Mouse (Mus musculus): ENCODE measurements around the gene Zfp750.

Gene Zfp750

DNA sequence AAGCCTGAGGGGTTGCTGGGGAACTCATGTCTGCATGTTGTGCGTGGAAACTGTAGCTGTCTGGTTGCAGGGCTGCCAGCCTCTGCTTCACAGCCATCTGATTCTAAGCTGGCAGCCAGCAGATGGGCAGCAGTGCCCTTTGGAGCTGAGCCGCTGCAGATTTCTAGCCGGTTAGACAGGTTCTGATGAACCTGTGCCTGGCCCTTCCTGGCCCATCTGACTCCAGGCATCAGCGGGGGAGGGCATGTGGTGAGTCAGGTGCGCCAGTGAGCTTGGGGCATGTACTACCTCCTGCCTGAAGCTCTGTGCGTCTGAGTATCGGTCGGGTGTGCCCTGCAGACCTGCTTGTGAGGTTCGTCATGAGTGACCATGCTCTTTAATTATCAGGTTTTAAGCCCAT, 24.8 kb upstream of the Zfp750 start:
- in situ Hi-C loops (cut with MboI; ENCODE audit: low pct_unique_long_range_greater_than_20kb in 1 of 2, low sequenced_read_pairs in 2 of 2, unreplicated experiment in 1 of 2): no loop called here

- in situ Hi-C loops (cut with MboI; ENCODE audit: low pct_unique_long_range_greater_than_20kb in 1 of 2, low sequenced_read_pairs in 2 of 2, unreplicated experiment in 1 of 2): no loop called here
Measured at GRCm38 (mm10) chr11:121543287-121543856, 24.2 kb upstream of the Zfp750 start.

DNA sequence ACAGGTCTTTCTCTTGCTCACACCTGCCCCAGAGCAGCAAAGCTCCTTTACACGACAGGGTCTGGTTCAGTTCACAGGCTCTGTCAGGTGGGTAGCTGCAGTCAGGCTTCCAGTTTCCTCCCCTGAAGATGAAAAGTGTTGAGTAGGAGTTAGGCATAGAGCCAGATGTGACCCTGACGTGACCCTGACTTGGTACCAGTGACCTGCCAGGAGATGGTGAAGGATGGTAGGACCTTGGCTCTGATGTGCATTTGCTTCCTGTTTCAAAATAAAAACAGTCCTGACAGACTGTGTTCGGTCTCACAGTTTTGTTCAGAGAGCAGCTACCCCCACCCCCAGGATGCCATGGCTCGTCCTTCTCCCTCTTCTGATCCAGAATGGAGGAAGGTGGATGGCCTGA, 23.3 kb upstream of the Zfp750 start:
- in situ Hi-C loops (cut with MboI; ENCODE audit: low pct_unique_long_range_greater_than_20kb in 1 of 2, low sequenced_read_pairs in 2 of 2, unreplicated experiment in 1 of 2): no loop called here

DNA sequence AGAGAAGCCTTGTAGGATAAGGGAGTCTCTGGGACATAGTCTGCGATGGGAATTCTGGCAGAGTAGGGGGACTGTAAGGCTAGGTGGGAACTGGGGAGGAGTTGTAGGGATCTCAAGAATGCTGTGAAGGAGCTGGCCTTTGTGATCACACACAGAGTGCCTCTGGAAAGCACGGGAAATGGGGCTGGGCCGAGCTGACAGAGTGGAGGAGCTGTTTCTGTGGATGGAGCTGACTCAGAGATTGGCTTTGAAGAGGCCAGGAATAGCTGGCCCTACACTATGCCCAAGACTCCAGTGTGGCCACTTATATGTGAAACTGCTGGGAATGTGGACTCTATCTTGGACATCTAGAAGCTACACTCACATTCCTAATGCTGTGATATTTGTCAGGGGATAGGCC, 17.4 kb upstream of the Zfp750 start:
- in situ Hi-C loops (cut with MboI; ENCODE audit: low pct_unique_long_range_greater_than_20kb in 1 of 2, low sequenced_read_pairs in 2 of 2, unreplicated experiment in 1 of 2): no loop called here

- in situ Hi-C loops (cut with MboI; ENCODE audit: low pct_unique_long_range_greater_than_20kb in 1 of 2, low sequenced_read_pairs in 2 of 2, unreplicated experiment in 1 of 2): no loop called here
Measured at GRCm38 (mm10) chr11:121529747-121530146, 10.6 kb upstream of the Zfp750 start.

GRCm38 (mm10) chr11:121524191-121524590, 5.1 kb upstream of the Zfp750 start:
- in situ Hi-C loops (cut with MboI; ENCODE audit: low pct_unique_long_range_greater_than_20kb in 1 of 2, low sequenced_read_pairs in 2 of 2, unreplicated experiment in 1 of 2): no loop called here

- in situ Hi-C loops (cut with MboI; ENCODE audit: low pct_unique_long_range_greater_than_20kb in 1 of 2, low sequenced_read_pairs in 2 of 2, unreplicated experiment in 1 of 2): no loop called here
Measured at GRCm38 (mm10) chr11:121522156-121522762, 3.1 kb upstream of the Zfp750 start.

- in situ Hi-C loops (cut with MboI; ENCODE audit: low pct_unique_long_range_greater_than_20kb in 1 of 2, low sequenced_read_pairs in 2 of 2, unreplicated experiment in 1 of 2): no loop called here
Measured at GRCm38 (mm10) chr11:121520761-121521160, 1.6 kb upstream of the Zfp750 start.

GRCm38 (mm10) chr11:121519703-121520102, 570 bp upstream of the Zfp750 start:
- in situ Hi-C loops (cut with MboI; ENCODE audit: low pct_unique_long_range_greater_than_20kb in 1 of 2, low sequenced_read_pairs in 2 of 2, unreplicated experiment in 1 of 2): no loop called here

DNA sequence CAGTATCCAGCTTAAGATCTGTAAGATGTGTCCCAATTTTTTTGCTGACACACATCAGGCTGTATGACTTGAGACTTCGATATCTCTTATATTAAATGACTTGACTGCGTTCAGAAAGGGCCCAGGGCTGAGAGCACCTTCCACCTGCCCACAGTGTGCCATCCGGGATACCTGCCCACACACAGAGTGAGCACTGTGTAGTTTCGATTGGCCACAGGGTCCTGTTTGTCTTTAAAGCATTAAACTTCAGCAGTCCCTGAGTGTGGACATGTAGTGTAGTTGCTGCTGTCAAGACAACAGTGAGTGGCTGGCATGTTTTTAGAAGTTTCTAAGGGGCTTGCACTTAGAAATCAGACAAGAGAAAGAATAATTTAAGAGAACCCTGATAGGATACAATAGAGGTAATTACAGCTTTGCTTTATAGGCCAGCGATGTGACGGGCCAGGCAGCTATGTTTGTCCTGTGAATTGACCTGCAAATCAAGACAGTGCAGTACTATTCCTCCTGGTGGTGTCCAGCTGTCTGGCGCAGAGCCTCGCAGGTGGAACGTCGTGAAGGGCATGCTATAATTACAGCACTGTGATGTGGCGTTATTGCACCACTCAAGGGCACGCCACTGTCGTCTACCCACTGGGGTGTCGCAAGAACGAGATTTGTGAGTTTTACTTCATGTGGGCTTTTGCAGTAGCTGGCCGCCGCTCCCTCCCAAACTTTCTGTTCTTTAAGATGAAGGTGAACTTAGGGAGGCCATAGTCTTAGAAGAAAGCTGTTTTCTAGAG, 1.3 kb downstream of the Zfp750 start:
- in situ Hi-C loops (cut with MboI; ENCODE audit: low pct_unique_long_range_greater_than_20kb in 1 of 2, low sequenced_read_pairs in 2 of 2, unreplicated experiment in 1 of 2): no loop called here

- in situ Hi-C loops (cut with MboI; ENCODE audit: low pct_unique_long_range_greater_than_20kb in 1 of 2, low sequenced_read_pairs in 2 of 2, unreplicated experiment in 1 of 2): no loop called here
Measured at GRCm38 (mm10) chr11:121516906-121517305, 2.2 kb downstream of the Zfp750 start.

- in situ Hi-C loops (cut with MboI; ENCODE audit: low pct_unique_long_range_greater_than_20kb in 1 of 2, low sequenced_read_pairs in 2 of 2, unreplicated experiment in 1 of 2): no loop called here
Measured at GRCm38 (mm10) chr11:121515996-121516395, 3.1 kb downstream of the Zfp750 start.

GRCm38 (mm10) chr11:121512896-121513572, 6.1 kb downstream of the Zfp750 start:
- in situ Hi-C loops (cut with MboI; ENCODE audit: low pct_unique_long_range_greater_than_20kb in 1 of 2, low sequenced_read_pairs in 2 of 2, unreplicated experiment in 1 of 2): no loop called here

DNA sequence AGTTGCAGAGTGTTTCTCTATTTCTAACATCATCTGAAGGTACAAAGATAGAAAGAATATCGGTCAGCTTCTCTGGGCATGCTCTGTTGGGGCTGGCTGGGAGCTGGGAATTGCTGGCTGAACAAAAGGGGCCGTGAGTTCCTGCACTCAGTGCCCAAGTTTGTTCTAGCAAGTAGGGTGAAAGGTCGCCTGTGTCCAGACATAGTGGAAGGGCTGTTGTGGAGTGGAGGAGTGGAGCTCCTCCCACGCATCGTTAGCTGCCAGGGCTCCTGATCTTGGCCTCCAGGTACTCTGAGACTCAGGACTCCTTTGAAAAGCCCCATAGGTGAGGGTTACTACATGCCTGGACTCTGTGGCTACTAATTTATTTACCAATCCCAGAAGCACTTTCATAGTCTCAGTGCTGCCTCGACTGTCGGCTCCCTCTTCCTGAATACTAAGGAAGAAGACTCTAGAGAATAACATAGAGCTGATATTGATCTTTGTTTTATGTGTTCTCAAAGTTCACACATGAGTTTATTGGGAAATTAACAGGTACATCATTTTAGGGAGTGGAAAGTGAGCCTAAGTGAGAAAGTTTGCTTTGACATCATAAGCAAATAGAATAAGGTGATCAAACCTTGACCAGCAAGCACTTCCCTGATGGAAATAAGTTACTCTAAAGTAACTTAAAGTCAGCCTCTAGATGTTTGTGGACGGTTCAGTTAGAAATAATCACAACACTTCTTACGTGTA, 8.5 kb downstream of the Zfp750 start:
- in situ Hi-C loops (cut with MboI; ENCODE audit: low pct_unique_long_range_greater_than_20kb in 1 of 2, low sequenced_read_pairs in 2 of 2, unreplicated experiment in 1 of 2): no loop called here

- in situ Hi-C loops (cut with MboI; ENCODE audit: low pct_unique_long_range_greater_than_20kb in 1 of 2, low sequenced_read_pairs in 2 of 2, unreplicated experiment in 1 of 2): no loop called here
Measured at GRCm38 (mm10) chr11:121508478-121508877, 10.7 kb downstream of the Zfp750 start.

- in situ Hi-C loops (cut with MboI; ENCODE audit: low pct_unique_long_range_greater_than_20kb in 1 of 2, low sequenced_read_pairs in 2 of 2, unreplicated experiment in 1 of 2): no loop called here
Measured at GRCm38 (mm10) chr11:121502000-121502860, 16.9 kb downstream of the Zfp750 start.

DNA sequence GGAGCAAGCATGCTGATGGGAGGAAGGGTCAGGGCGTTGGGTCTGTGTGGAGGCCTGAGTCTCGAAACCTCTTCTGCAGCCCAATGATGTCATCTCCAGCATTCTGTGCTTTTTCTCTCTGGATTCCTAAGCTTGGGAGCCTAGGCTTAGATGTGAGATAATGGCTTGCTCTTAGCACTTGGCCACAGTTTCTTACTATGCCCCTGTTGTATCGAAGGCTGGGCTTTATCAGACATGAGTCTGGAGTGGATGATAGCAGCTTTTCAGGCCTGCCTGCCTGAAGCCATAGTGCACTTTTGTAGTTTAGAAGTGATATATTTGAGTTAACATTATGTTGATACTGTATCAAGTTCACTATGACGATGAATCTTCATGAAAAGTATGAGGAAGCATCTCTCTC, 17.6 kb downstream of the Zfp750 start:
- in situ Hi-C loops (cut with MboI; ENCODE audit: low pct_unique_long_range_greater_than_20kb in 1 of 2, low sequenced_read_pairs in 2 of 2, unreplicated experiment in 1 of 2): no loop called here

- in situ Hi-C loops (cut with MboI; ENCODE audit: low pct_unique_long_range_greater_than_20kb in 1 of 2, low sequenced_read_pairs in 2 of 2, unreplicated experiment in 1 of 2): no loop called here
Measured at GRCm38 (mm10) chr11:121500595-121500994, 18.5 kb downstream of the Zfp750 start.

Data from mouse embryonic stem cell (cell line).